Mouse (Mus musculus) brain, embryonic 18.5 days (tissue): ENCODE measurements at regions not wholly inside any gene's neighbourhood (a gene's known extent, or its start where the extent isn't known, plus 50 kb on each side); places are given as distances from the start of the nearest gene placed in this dataset.
"Not testable (repeated sequence)": the region's sequence is repeated elsewhere in the genome, so short reads cannot be mapped to it uniquely, and the experiment has no call there.

ENCODE experiments used
- DNase-seq: peaks from one replicate; pipeline ENCODE4 v3.0.0-alpha.2; 2012; ENCODE audit warnings: low read depth, low spot score

- DNase-seq = no peak
Measured at GRCm38 (mm10) chr17:7538402-7539087, 153.3 kb upstream of the Unc93a2 start.

- no peak for DNase-seq
Measured at GRCm38 (mm10) chr17:7537618-7538266, 152.5 kb upstream of the Unc93a2 start.

GRCm38 (mm10) chr17:7537210-7537609, 151.9 kb upstream of the Unc93a2 start:
- DNase-seq = no peak

- no peak for DNase-seq
Measured at GRCm38 (mm10) chr17:7534386-7535059, 149.3 kb upstream of the Unc93a2 start.

GRCm38 (mm10) chr17:7533552-7533951, 148.3 kb upstream of the Unc93a2 start:
- no peak for DNase-seq

GRCm38 (mm10) chr17:7532618-7533017, 147.4 kb upstream of the Unc93a2 start:
- no peak for DNase-seq

GRCm38 (mm10) chr17:7529304-7529703, 144.0 kb upstream of the Unc93a2 start:
- no peak for DNase-seq

GRCm38 (mm10) chr17:7527681-7528080, 142.4 kb upstream of the Unc93a2 start:
- DNase-seq = no peak

GRCm38 (mm10) chr17:7524497-7524896, 139.2 kb upstream of the Unc93a2 start:
- DNase-seq = not testable (repeated sequence)

GRCm38 (mm10) chr17:7521127-7521526, 135.9 kb upstream of the Unc93a2 start:
- DNase-seq = peak; percentile 14
